Mouse (Mus musculus) small intestine, adult 2 months (tissue): Measurements from ENCODE around the gene Ttc24.

Experiments
- CTCF ChIP-seq: fragments of 200-500 bp; IDR thresholded peaks from 2 replicates; pipeline ENCODE4 v1.5.1; 2012; ENCODE audit warnings: low read depth, mild to moderate bottlenecking, control low read depth, inconsistent platforms, low read length, moderate library complexity, mixed read lengths; ENCODE audit not compliant: insufficient replicate concordance, insufficient read length; ENCODE audit errors: extremely low read depth
- POLR2A ChIP-seq: fragments of 200-500 bp; IDR thresholded peaks from 2 replicates; pipeline ENCODE4 v1.6.1; 2012; ENCODE audit warnings: low read depth, mild to moderate bottlenecking, control low read depth, inconsistent platforms, low read length, moderate library complexity

DNA sequence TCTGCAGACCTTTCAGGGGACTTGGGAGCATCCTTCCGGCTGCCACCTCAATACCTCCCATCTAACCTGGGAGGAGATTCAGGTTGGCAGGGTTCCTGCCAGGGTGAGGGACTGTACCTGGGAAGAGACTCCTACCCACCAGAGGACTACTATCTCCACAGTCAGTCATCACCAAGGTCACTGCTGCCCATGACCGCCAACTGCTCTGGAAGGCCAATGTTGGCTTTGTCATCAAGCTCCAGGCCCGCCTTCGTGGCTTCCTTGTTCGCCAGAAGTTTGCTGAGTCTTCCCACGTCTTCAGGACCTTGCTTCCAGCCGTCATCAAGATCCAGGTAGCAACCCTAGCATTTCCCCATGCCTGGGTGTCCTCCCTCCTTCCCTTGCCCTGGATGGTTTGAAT, 23.6 kb upstream of the Ttc24 start:
- TF ChIP-seq CTCF (no peak), POLR2A (no peak)
